Mouse (Mus musculus) neural tube, embryonic 12.5 days (tissue): ENCODE results near the gene Vwa8. TPM values are rescaled to one million over a fixed set of nuclear protein-coding genes. Genes with fewer than 3 reads are reported as not detected.

ENCODE experiments used
- ATAC-seq: fragments of 200-750 bp; cut with Nextera tagmentation; 2 replicates; pipeline ENCODE4 v1.8.0; 2017; ENCODE audit warnings: low read depth, mild to moderate bottlenecking, moderate TSS enrichment, moderate library complexity; ENCODE audit not compliant: low FRiP score
- H3K27ac ChIP-seq: fragments of 300-500 bp; sonication (generic); 2 replicates; pipeline ENCODE4 v1.5.1; 2016
- H3K27me3 ChIP-seq: fragments of 300-500 bp; sonication (generic); replicated peaks from 2 replicates; pipeline ENCODE4 v1.6.1; 2016; ENCODE audit warnings: mild to moderate bottlenecking
- H3K36me3 ChIP-seq: fragments of 300-500 bp; sonication (generic); 2 replicates; pipeline ENCODE4 v1.6.1; 2016; ENCODE audit warnings: mild to moderate bottlenecking
- H3K4me1 ChIP-seq: fragments of 300-500 bp; sonication (generic); 2 replicates; pipeline ENCODE4 v1.6.1; 2016
- H3K4me2 ChIP-seq: fragments of 300-500 bp; sonication (generic); replicated peaks from 2 replicates; pipeline ENCODE4 v1.6.1; 2016; ENCODE audit warnings: mild to moderate bottlenecking
- H3K4me3 ChIP-seq: fragments of 300-500 bp; sonication (generic); 2 replicates; pipeline ENCODE4 v1.5.1; 2016
- H3K9ac ChIP-seq: fragments of 300-500 bp; sonication (generic); 2 replicates; pipeline ENCODE4 v1.6.1; 2016; ENCODE audit warnings: mild to moderate bottlenecking
- H3K9me3 ChIP-seq: fragments of 300-500 bp; sonication (generic); 2 replicates; pipeline ENCODE4 v1.6.1; 2016; ENCODE audit warnings: mild to moderate bottlenecking
- WGBS: fragments of 180-500 bp; shearing (Covaris S2); methylation state at CpG from one replicate; pipeline ENCODE4 v1.1.7; 2016; 5-methylcytosine and 5-hydroxymethylcytosine counted together
- polyA plus RNA-seq: library from polyadenylated mRNA; unstranded; fragments of >200 nt; fragmentation: Nextera tagmentation; extraction: Ambion mirVana; gene quantifications from 2 replicates; pipeline ENCODE4 v1.2.1, GENCODE M21; 2016

Vwa8 gene
- polyA plus RNA-seq, 1 experiment from 2014 or later: 10.2 TPM

GRCm38 (mm10) chr14:79181748-79182147, 332.9 kb downstream of the Vwa8 start:
- no peak for ATAC-seq
- Histone ChIP-seq H3K27me3 (no peaks in the 10 kb centered on the region), H3K9ac (no peak overlapping the region), H3K4me2 (no peak overlapping the region), H3K4me1 (peaks cover 8% of the 10 kb centered on the region; the same call in 1 of the 2 replicates), H3K27ac (no peak overlapping the region), H3K9me3 (no peaks in the 10 kb centered on the region), H3K36me3 (no peaks in the 10 kb centered on the region), H3K4me3 (no peak overlapping the region)
- WGBS: 83% methylated on average over 8 of the region's 8 CpGs

GRCm38 (mm10) chr14:79182801-79183200, 333.9 kb downstream of the Vwa8 start:
- ATAC-seq: no peak
- H3K4me3 ChIP-seq: no peak overlapping the region
- H3K36me3 ChIP-seq: no peaks in the 10 kb centered on the region
- 96% methylated on average over 15 of the region's 15 CpGs for WGBS
- H3K9ac ChIP-seq: no peak overlapping the region
- no peak overlapping the region for H3K4me2 ChIP-seq
- peaks cover 8% of the 10 kb centered on the region; the same call in 1 of the 2 replicates for H3K4me1 ChIP-seq
- no peaks in the 10 kb centered on the region for H3K9me3 ChIP-seq
- no peaks in the 10 kb centered on the region for H3K27me3 ChIP-seq
- H3K27ac ChIP-seq: no peak overlapping the region

- H3K36me3 ChIP-seq: no peaks in the 10 kb centered on the region
- H3K27me3 ChIP-seq: no peaks in the 10 kb centered on the region
- H3K27ac ChIP-seq: no peak overlapping the region
- 88% methylated on average over 7 of the region's 7 CpGs for WGBS
- no peak overlapping the region for H3K4me3 ChIP-seq
- no peak for ATAC-seq
- no peak overlapping the region for H3K9ac ChIP-seq
- H3K4me1 ChIP-seq: peaks cover 8% of the 10 kb centered on the region; the same call in 1 of the 2 replicates
- no peak overlapping the region for H3K4me2 ChIP-seq
- no peaks in the 10 kb centered on the region for H3K9me3 ChIP-seq
Measured at GRCm38 (mm10) chr14:79183261-79183660, 334.4 kb downstream of the Vwa8 start.

- 85% methylated on average over 10 of the region's 10 CpGs for WGBS
- ATAC-seq: no peak
- H3K4me3 ChIP-seq: no peak overlapping the region
Measured at GRCm38 (mm10) chr14:79184071-79184470, 335.2 kb downstream of the Vwa8 start.

GRCm38 (mm10) chr14:79185018-79185685, 336.3 kb downstream of the Vwa8 start:
- Histone ChIP-seq H3K4me1 (peaks cover 1% of the 10 kb centered on the region; the same call in 1 of the 2 replicates), H3K9ac (no peak overlapping the region), H3K4me2 (no peak overlapping the region), H3K4me3 (no peak overlapping the region), H3K9me3 (no peaks in the 10 kb centered on the region), H3K36me3 (no peaks in the 10 kb centered on the region), H3K27ac (no peak overlapping the region), H3K27me3 (no peaks in the 10 kb centered on the region)
- ATAC-seq: no peak
- 71% methylated on average over 11 of the region's 11 CpGs for WGBS

More at GRCm38 (mm10) chr14:79184071-79184470, 335.2 kb downstream of the Vwa8 start:
- no peak overlapping the region for H3K27ac ChIP-seq
- peaks cover 8% of the 10 kb centered on the region; the same call in 1 of the 2 replicates for H3K4me1 ChIP-seq
- H3K27me3 ChIP-seq: no peaks in the 10 kb centered on the region
- no peak overlapping the region for H3K9ac ChIP-seq
- no peak overlapping the region for H3K4me2 ChIP-seq
- no peaks in the 10 kb centered on the region for H3K36me3 ChIP-seq
- H3K9me3 ChIP-seq: no peaks in the 10 kb centered on the region

GRCm38 (mm10) chr14:79186976-79187375, 338.1 kb downstream of the Vwa8 start:
- no peak overlapping the region for H3K9ac ChIP-seq
- 95% methylated on average over 1 of the region's 1 CpGs for WGBS
- no peak for ATAC-seq
- no peaks in the 10 kb centered on the region for H3K36me3 ChIP-seq
- H3K4me3 ChIP-seq: no peak overlapping the region
- H3K9me3 ChIP-seq: no peaks in the 10 kb centered on the region
- H3K4me2 ChIP-seq: no peak overlapping the region
- H3K4me1 ChIP-seq: no peaks in the 10 kb centered on the region
- no peak overlapping the region for H3K27ac ChIP-seq
- no peaks in the 10 kb centered on the region for H3K27me3 ChIP-seq

GRCm38 (mm10) chr14:79196711-79197110, 347.9 kb downstream of the Vwa8 start:
- H3K4me1 ChIP-seq: peaks cover 17% of the 10 kb centered on the region
- H3K27ac ChIP-seq: no peak overlapping the region
- no peak for ATAC-seq
- H3K27me3 ChIP-seq: no peaks in the 10 kb centered on the region
- WGBS: 73% methylated on average over 3 of the region's 3 CpGs
- H3K4me2 ChIP-seq: no peak overlapping the region
- no peaks in the 10 kb centered on the region for H3K9me3 ChIP-seq
- no peaks in the 10 kb centered on the region for H3K36me3 ChIP-seq
- H3K9ac ChIP-seq: no peak overlapping the region
- H3K4me3 ChIP-seq: no peak overlapping the region

- H3K4me2 ChIP-seq: no peak overlapping the region
- H3K4me1 ChIP-seq: peaks cover 22% of the 10 kb centered on the region
- no peaks in the 10 kb centered on the region for H3K36me3 ChIP-seq
- no peak overlapping the region for H3K9ac ChIP-seq
- 93% methylated on average over 15 of the region's 15 CpGs for WGBS
- H3K4me3 ChIP-seq: no peak overlapping the region
- H3K27me3 ChIP-seq: no peaks in the 10 kb centered on the region
- no peak for ATAC-seq
- H3K9me3 ChIP-seq: no peaks in the 10 kb centered on the region
- no peak overlapping the region for H3K27ac ChIP-seq
Measured at GRCm38 (mm10) chr14:79198066-79198465, 349.2 kb downstream of the Vwa8 start.

- Histone ChIP-seq H3K4me3 (no peak overlapping the region), H3K36me3 (no peaks in the 10 kb centered on the region), H3K9ac (no peak overlapping the region), H3K9me3 (no peaks in the 10 kb centered on the region), H3K4me1 (peaks cover 31% of the 10 kb centered on the region), H3K27me3 (no peaks in the 10 kb centered on the region), H3K4me2 (no peak overlapping the region), H3K27ac (0 out of 2 replicates have a peak overlapping the region, but pooled peaks have one; percentile 7)
- WGBS: 46% methylated on average over 9 of the region's 9 CpGs
- ATAC-seq: no peak
Measured at GRCm38 (mm10) chr14:79200133-79200891, 351.5 kb downstream of the Vwa8 start.

GRCm38 (mm10) chr14:79200892-79201285, 352.0 kb downstream of the Vwa8 start:
- Histone ChIP-seq H3K27ac (0 out of 2 replicates have a peak overlapping the region, but pooled peaks have one; percentile 7), H3K9ac (no peak overlapping the region), H3K36me3 (no peaks in the 10 kb centered on the region), H3K4me1 (peaks cover 34% of the 10 kb centered on the region), H3K4me2 (no peak overlapping the region), H3K9me3 (no peaks in the 10 kb centered on the region), H3K27me3 (no peaks in the 10 kb centered on the region), H3K4me3 (no peak overlapping the region)
- 73% methylated on average over 9 of the region's 9 CpGs for WGBS
- no peak for ATAC-seq

GRCm38 (mm10) chr14:79202722-79203362, 354.0 kb downstream of the Vwa8 start:
- 38% methylated on average over 4 of the region's 4 CpGs for WGBS
- no peak overlapping the region for H3K9ac ChIP-seq
- peaks cover 40% of the 10 kb centered on the region for H3K4me1 ChIP-seq

More at GRCm38 (mm10) chr14:79202722-79203362, 354.0 kb downstream of the Vwa8 start:
- H3K36me3 ChIP-seq: no peaks in the 10 kb centered on the region
- H3K9me3 ChIP-seq: no peaks in the 10 kb centered on the region
- H3K27me3 ChIP-seq: no peaks in the 10 kb centered on the region
- H3K27ac ChIP-seq: peak overlapping the region; percentile 39; the same call in 1 of the 2 replicates
- ATAC-seq: peak; percentile 51
- H3K4me2 ChIP-seq: 0 out of 2 replicates have a peak overlapping the region, but pooled peaks have one; percentile 0
- H3K4me3 ChIP-seq: no peak overlapping the region
